Mouse (Mus musculus): ENCODE data around the gene Jkamp. TPM values are rescaled to one million over a fixed set of nuclear protein-coding genes. Genes with fewer than 3 reads are reported as not detected.
A peak's percentile ranks its signal among the peaks of the same experiment; 100 is the strongest.

The Jkamp gene
- total and polyA plus RNA-seq, 3 experiments = 9.8 to 65.5 (median 35.7) TPM

- H3K4me3 ChIP-seq (ENCODE audit: low read depth, low read length) = peak overlapping the region; percentile 36
- no peaks in the 10 kb centered on the region; the same call in 1 of the 2 replicates for H3K4me1 ChIP-seq (ENCODE audit: insufficient read depth, low read depth, low read length)
- ATAC-seq (ENCODE audit: extremely low read depth, insufficient number of reproducible peaks, low FRiP score, poor library complexity, severe bottlenecking) (no peak), DNase-seq (ENCODE audit: low spot score) (no peak)
- peaks cover 20% of the 10 kb centered on the region for H3K27me3 ChIP-seq (ENCODE audit: insufficient read depth, low read length)
- TF ChIP-seq POLR2AphosphoS5 (IDR thresholded peaks at IDR 0.05; ENCODE audit: insufficient replicate concordance, low read depth, low read length) (no peak), TAL1 (conservative IDR thresholded peaks at IDR 0.05; ENCODE audit: low read depth, low read length) (no peak), GATA1 (IDR thresholded peaks at IDR 0.05; ENCODE audit: borderline replicate concordance, low read length) (no peak), GATA2 (IDR thresholded peaks at IDR 0.05; ENCODE audit: borderline replicate concordance, low read depth, low read length) (no peak), CTCF (IDR thresholded peaks at IDR 0.05; ENCODE audit: low read depth, low read length) (no peak)
- H3K36me3 ChIP-seq (replicated peaks) = no peaks in the 10 kb centered on the region
- peaks cover 19% of the 10 kb centered on the region for H3K9me3 ChIP-seq (replicated peaks)
Measured at GRCm38 (mm10) chr12:72069626-72070326, 15.6 kb upstream of the Jkamp start.

DNA sequence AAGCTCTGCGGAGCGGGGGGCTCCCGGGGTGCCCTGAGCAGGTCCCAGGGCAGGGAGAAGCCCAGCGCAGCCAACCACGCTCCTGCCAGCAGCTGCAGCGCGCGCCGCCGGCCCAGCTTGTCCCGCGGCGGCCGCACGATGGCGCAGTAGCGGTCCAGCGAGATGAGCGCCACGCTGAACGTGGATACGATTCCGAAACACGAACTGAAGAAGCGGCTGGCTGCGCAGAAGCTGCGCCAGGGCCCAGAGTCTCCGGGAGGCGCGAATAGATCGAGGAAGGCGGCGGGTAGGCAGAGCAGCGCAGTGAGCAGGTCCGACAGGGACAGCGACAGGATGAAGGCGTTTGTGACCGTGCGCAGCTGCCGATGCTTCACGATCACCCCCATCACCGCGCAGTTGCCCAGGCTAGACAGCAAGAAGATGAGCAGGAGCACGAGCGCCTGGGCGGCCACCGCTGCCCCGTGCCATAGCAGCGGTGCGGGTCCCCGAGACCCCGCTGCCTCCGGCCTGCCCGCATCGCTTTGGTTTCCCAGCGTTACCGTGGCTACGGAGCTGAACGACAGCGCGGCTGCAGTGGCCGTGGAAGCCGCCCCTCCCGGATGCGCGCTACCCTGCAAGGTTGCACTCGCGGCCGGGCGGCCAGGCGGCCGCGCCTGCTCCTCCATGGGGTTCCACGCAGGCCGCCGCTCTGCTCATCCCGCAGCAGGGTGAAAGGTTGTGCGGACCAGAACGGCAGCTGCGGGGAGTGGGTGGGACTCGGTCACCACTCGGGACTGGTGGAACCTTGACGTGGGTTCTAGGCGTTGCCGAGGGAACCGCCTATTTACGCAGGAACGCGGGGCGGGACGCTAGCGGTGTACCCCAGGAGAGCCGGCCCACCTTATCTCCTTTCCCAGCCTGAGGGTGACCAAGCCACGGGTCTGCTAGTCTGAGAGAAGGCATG, 14.8 kb upstream of the Jkamp start, which contains the start of gene Gpr135:
Gpr135 (minus strand) TSS at position 799 of the 943 bp plus-strand sequence.
- no peaks in the 10 kb centered on the region for H3K36me3 ChIP-seq (replicated peaks)
- peaks cover 26% of the 10 kb centered on the region for H3K27me3 ChIP-seq (ENCODE audit: insufficient read depth, low read length)
- no peak for TF ChIP-seq GATA1 (IDR thresholded peaks at IDR 0.05; ENCODE audit: borderline replicate concordance, low read length)
- TF ChIP-seq TAL1 (conservative IDR thresholded peaks at IDR 0.05; ENCODE audit: low read depth, low read length) = no peak
- TF ChIP-seq POLR2AphosphoS5 (IDR thresholded peaks at IDR 0.05; ENCODE audit: insufficient replicate concordance, low read depth, low read length) = no peak
- TF ChIP-seq CTCF (IDR thresholded peaks at IDR 0.05; ENCODE audit: low read depth, low read length) = no peak
- no peak for TF ChIP-seq GATA2 (IDR thresholded peaks at IDR 0.05; ENCODE audit: borderline replicate concordance, low read depth, low read length)
- peaks cover 19% of the 10 kb centered on the region for H3K9me3 ChIP-seq (replicated peaks)
- DNase-seq (ENCODE audit: low spot score) = no peak
- no peak for ATAC-seq (ENCODE audit: extremely low read depth, insufficient number of reproducible peaks, low FRiP score, poor library complexity, severe bottlenecking)
- H3K4me1 ChIP-seq (ENCODE audit: insufficient read depth, low read depth, low read length) = no peaks in the 10 kb centered on the region; the same call in 1 of the 2 replicates
- peak within 1 kb of the TSS; percentile 36 for H3K4me3 ChIP-seq (ENCODE audit: low read depth, low read length)

DNA sequence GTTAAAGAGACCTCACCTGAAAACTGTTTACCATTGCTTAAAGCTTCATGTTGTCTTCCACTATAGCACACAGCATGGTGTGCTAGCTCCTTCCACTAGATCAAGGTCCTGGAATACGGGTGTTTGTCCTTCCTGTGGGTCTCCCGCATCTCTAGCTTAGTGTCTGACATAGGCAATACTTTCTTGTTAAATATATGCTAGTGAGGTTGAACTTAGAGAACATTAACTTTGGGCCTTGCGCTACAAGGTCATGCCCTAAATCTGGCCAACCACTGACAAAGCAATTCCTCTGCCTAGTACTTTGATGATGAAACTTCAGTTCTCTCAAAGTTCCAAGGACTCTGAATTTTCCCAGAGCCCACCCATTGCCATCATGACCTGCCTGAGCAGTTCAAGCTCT, 7.1 kb upstream of the Jkamp start:
- no peak for TF ChIP-seq CTCF (IDR thresholded peaks at IDR 0.05; ENCODE audit: low read depth, low read length)
- TF ChIP-seq TAL1 (conservative IDR thresholded peaks at IDR 0.05; ENCODE audit: low read depth, low read length) = no peak
- no peak for TF ChIP-seq GATA1 (IDR thresholded peaks at IDR 0.05; ENCODE audit: borderline replicate concordance, low read length)
- no peak for TF ChIP-seq POLR2AphosphoS5 (IDR thresholded peaks at IDR 0.05; ENCODE audit: insufficient replicate concordance, low read depth, low read length)
- TF ChIP-seq GATA2 (IDR thresholded peaks at IDR 0.05; ENCODE audit: borderline replicate concordance, low read depth, low read length) = no peak
- H3K9me3 ChIP-seq (replicated peaks) = peaks cover 3% of the 10 kb centered on the region; the same call in 1 of the 2 replicates
- no peak overlapping the region for H3K4me3 ChIP-seq (ENCODE audit: low read depth, low read length)
- no peaks in the 10 kb centered on the region for H3K36me3 ChIP-seq (replicated peaks)
- ATAC-seq (ENCODE audit: extremely low read depth, insufficient number of reproducible peaks, low FRiP score, poor library complexity, severe bottlenecking) (no peak), DNase-seq (ENCODE audit: low spot score) (no peak)
- H3K4me1 ChIP-seq (ENCODE audit: insufficient read depth, low read depth, low read length) = peaks cover 9% of the 10 kb centered on the region
- peaks cover 33% of the 10 kb centered on the region for H3K27me3 ChIP-seq (ENCODE audit: insufficient read depth, low read length)

GRCm38 (mm10) chr12:72081961-72082360, 3.4 kb upstream of the Jkamp start:
- DNase-seq (ENCODE audit: low spot score) = no peak
- H3K4me1 ChIP-seq (ENCODE audit: insufficient read depth, low read depth, low read length) = peaks cover 30% of the 10 kb centered on the region
- TF ChIP-seq POLR2AphosphoS5 (IDR thresholded peaks at IDR 0.05; ENCODE audit: insufficient replicate concordance, low read depth, low read length) = no peak
- TF ChIP-seq CTCF (IDR thresholded peaks at IDR 0.05; ENCODE audit: low read depth, low read length) = no peak
- TF ChIP-seq TAL1 (conservative IDR thresholded peaks at IDR 0.05; ENCODE audit: low read depth, low read length) = no peak
- TF ChIP-seq GATA2 (IDR thresholded peaks at IDR 0.05; ENCODE audit: borderline replicate concordance, low read depth, low read length) = no peak
- TF ChIP-seq GATA1 (IDR thresholded peaks at IDR 0.05; ENCODE audit: borderline replicate concordance, low read length) = no peak
- H3K9me3 ChIP-seq (replicated peaks) = no peaks in the 10 kb centered on the region
- no peak for ATAC-seq (ENCODE audit: extremely low read depth, insufficient number of reproducible peaks, low FRiP score, poor library complexity, severe bottlenecking)
- H3K27me3 ChIP-seq (ENCODE audit: insufficient read depth, low read length) = peaks cover 23% of the 10 kb centered on the region
- H3K36me3 ChIP-seq (replicated peaks) = no peaks in the 10 kb centered on the region
- H3K4me3 ChIP-seq (ENCODE audit: low read depth, low read length) = no peak overlapping the region

- Histone ChIP-seq H3K27me3 (ENCODE audit: insufficient read depth, low read length) (peaks cover 21% of the 10 kb centered on the region), H3K4me1 (ENCODE audit: insufficient read depth, low read depth, low read length) (peaks cover 32% of the 10 kb centered on the region), H3K9me3 (replicated peaks) (no peaks in the 10 kb centered on the region), H3K36me3 (replicated peaks) (no peaks in the 10 kb centered on the region), H3K4me3 (ENCODE audit: low read depth, low read length) (peak overlapping the region; percentile 27; the same call in 1 of the 2 replicates)
- no peak for TF ChIP-seq CTCF (IDR thresholded peaks at IDR 0.05; ENCODE audit: low read depth, low read length)
- ATAC-seq (ENCODE audit: extremely low read depth, insufficient number of reproducible peaks, low FRiP score, poor library complexity, severe bottlenecking) (no peak), DNase-seq (ENCODE audit: low spot score) (no peak)
Measured at GRCm38 (mm10) chr12:72082370-72082769, 3.0 kb upstream of the Jkamp start.

GRCm38 (mm10) chr12:72083265-72083664, 2.1 kb upstream of the Jkamp start:
- no peak for ATAC-seq (ENCODE audit: extremely low read depth, insufficient number of reproducible peaks, low FRiP score, poor library complexity, severe bottlenecking)
- DNase-seq (ENCODE audit: low spot score) = no peak

More at GRCm38 (mm10) chr12:72083265-72083664, 2.1 kb upstream of the Jkamp start:
- Histone ChIP-seq H3K36me3 (replicated peaks) (peaks cover 2% of the 10 kb centered on the region), H3K4me1 (ENCODE audit: insufficient read depth, low read depth, low read length) (peaks cover 40% of the 10 kb centered on the region), H3K4me3 (ENCODE audit: low read depth, low read length) (no peak overlapping the region), H3K9me3 (replicated peaks) (no peaks in the 10 kb centered on the region), H3K27me3 (ENCODE audit: insufficient read depth, low read length) (peaks cover 21% of the 10 kb centered on the region)
- TF ChIP-seq TAL1 (conservative IDR thresholded peaks at IDR 0.05; ENCODE audit: low read depth, low read length) (no peak), CTCF (IDR thresholded peaks at IDR 0.05; ENCODE audit: low read depth, low read length) (no peak), GATA2 (IDR thresholded peaks at IDR 0.05; ENCODE audit: borderline replicate concordance, low read depth, low read length) (no peak), GATA1 (IDR thresholded peaks at IDR 0.05; ENCODE audit: borderline replicate concordance, low read length) (no peak), POLR2AphosphoS5 (IDR thresholded peaks at IDR 0.05; ENCODE audit: insufficient replicate concordance, low read depth, low read length) (no peak)

Data from G1E (cell line).